Mouse (Mus musculus) cerebellum, adult 11-12 months (tissue): ENCODE data around the gene Cdkn2a.

Source experiments
- DNase-seq: peaks from one replicate; pipeline ENCODE4 v3.0.0; 2022

Gene Cdkn2a

DNA sequence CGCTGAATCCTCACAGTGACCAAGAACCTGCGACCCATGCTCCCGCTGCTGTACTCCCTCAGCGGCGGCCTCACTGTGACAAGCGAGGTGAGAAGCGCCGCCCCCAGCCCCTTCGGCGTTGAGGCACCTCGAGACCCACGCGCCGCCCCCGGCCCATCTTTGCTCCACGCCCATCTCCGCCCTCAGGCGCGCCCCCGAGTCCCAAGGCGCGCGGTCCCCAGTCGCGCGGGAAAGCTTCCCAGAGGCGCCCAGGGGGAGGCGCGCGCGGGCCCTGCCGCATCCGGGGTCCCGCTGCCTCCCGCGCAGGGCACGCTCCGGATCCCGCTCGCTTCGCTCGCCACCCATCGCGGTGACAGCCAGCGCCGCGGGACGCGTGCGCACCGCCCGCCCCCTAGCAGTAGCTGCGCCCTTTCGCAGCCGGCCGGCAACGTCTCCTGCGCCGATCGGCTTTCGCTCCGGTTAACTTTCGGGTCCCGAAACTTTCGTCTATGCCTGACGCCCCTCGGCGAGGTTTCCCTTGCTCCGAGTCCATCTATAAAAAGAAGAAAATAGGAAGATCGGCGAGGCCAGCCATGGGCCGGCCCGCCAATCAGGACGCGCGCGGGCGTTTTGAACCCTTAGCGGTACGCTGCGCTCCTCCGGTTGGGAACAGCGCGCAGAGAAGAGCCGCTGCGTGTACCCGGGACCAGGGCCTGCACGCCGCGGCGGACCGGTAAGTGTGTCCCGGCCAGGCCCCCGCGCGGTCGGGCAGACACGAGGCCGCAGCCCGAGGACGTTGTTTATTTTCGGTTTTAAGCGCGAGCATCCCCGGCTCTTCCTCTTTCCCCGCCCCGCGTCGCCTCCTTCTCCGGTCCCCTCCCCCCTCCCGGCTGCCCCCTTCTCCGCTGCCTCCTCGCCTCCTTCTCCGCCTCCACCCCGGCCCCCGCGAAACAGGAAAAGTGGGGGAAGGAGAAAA is at the start of gene Cdkn2a:
Gene Cdkn2a, minus strand, starts transcription at position 168 of the 955 bp plus-strand sequence.
- peak; percentile 11 for DNase-seq

DNA sequence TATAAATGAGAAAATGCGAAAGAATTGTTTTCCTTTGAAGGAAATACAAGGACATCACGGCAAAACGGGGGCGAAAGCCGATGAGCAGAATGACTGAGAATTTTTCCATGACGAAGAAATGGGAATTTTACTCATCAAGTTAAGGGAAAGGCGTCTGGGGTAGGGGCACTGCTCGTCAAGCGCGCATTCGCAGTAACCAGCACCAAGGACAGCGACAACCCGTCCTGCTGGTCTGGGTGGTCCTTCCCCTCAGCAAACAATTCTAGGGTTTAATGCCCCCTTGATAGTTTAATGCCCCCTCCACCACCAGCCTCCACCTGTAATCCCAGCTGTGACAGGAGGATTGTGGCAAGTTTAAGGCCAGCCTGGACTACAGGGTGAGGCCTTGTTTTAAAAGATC is 19.0 kb upstream of the Cdkn2a start:
- no peak for DNase-seq

DNA sequence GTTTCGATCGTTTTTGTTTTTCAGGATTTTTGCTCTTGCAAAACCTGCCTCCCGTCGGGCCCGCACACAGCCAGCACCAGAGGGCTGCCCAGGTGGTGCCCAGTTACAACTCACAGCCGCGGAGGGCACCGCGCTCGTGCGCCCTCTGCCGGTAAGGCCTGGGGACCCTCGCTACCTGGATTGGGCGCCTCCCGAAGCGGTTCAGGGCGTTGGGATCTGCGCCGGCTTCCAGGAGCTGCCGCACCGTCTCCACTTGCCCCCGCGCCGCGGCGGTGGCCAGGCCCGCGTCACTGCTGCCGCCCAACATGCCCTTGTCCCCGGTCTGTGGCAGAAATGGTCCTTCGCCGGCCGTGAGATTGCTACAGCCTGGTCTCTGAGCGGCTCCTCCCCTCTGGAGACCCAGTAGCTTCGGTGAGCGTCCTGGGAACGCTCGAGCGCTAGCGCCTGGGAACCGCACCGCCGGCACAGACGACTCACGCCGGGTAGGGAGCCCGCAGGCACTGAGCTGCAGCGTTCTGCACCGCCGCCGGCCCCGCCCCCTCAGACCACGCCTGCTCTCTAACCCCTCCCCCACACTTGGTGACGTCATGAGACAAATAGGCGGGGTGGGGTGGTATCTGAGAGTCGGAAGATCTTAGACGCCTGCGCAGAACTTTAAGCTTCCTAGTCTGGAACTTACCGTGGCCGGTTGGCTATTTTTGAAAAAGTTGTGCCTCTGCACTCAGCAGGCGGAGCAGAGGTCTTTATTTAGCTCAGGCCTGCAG is 16.2 kb upstream of the Cdkn2a start, which contains the start of gene Cdkn2b:
Gene Cdkn2b, minus strand, starts transcription at position 549 of the 764 bp plus-strand sequence.
- peak; percentile 41 for DNase-seq

DNA sequence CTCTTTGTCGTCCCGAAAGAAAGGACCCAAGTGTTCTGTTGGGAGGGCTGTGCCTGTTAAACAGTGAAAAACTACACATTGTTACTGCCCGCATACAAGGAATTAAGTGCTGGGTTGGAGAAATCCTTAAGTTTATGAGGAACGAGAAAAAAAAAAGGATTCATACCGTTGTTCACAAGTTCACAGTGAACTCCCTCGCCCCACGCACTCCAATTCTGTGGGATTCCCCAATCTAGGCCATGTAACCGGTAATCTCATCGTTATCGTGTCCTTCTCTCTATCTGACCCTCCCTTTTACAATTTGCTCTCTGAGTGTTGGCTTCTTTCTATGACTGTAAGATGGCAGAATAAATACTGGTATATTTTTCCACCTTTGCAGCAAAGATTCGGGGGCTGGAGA is 15.5 kb upstream of the Cdkn2a start:
- DNase-seq: no peak

DNA sequence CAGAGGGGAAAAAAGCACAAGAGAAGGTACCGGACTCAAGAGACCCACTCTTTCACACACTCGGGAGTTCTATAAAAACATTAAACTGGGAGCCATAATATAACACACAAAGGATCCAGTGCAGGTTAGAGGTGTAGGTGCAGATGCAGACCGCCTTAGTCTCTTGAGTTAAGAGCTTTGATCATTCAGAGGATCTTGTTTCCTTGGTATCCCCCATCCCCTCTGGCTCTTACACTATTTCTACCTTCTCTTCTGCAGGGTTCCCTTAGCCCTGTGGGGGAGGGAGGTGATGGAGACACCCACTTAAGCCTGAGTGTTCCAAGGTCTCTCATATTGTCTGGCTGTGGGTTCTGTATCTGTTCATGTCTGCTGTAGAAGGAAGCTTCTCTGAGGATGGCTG is 13.5 kb upstream of the Cdkn2a start:
- no peak for DNase-seq

DNA sequence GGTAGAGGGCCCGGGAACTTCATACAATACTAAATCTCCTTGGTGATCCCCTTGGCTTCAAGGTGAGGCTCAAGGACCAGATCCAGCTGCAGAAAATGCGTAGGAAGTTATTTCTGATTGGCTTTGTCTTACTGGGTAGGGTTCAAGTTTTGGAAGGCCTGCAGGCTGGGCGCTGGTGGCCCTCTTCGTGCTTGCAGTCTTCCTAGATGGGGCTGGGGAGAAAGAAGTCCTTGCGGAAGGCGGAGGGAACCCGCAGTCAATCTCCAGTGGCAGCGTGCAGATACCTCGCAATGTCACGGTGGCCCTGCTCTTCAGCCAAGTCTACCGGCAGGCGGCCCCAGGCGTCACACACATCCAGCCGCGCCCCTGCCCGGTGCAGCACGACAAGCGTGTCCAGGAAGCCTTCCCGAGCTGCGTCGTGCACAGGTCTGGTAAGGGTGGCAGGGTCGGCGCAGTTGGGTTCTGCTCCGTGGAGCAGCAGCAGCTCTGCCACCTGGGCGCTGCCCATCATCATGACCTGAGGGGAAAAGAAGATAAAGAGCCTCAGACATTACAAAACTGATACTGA is 12.4 kb upstream of the Cdkn2a start:
- no peak for DNase-seq

DNA sequence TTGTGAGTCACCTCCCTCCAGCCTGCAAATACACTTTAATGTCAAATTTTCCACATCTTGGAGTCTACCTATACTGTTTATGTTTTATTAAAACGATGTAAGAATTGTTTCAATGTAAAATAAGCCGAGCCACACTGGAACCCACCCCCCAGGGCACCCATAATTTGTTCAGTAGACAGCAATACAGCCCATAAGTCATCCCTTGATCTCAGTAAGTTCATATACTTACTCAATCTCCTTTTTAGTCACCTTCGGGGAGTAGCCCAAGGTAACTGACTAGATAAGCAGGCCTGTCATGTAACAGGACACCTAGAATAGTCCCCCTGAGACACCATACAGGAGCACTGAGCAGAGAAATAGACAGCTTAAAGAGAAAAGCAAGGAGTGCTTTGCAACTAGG is 11.2 kb upstream of the Cdkn2a start:
- DNase-seq: no peak

DNA sequence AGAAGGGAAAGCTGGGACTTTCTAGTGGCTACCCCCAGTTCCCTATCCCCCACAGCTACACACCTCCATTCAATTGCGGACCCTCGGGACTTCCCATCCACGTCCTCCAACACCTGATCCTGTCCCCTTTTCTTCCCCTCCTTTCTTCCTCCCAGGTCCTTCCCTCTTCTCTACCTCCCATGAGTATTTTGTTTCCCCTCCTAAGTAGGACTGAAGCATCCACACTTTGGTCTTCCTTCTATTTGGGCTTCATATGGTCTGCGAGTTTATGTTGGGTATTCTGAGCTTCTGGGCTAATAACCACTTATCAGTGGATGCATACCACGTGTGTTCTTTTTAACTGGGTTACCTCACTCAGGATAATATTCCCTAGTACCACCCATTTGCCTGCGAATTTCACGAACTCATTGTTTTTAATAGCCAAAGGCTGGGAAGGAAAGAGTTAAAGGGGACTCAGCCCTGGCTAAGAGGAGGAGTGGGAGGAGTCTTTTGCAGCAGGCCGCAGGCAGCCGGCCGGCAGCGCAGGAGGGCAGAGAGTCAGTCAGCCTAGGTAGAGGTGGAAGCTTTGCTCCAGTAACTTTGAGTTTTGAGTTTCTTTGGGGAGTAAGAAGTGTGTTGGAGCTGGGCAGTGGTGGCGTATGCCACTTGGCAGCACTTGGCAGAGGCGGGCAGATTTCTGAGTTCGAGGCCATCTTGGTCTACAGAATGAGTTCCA is 9.0 kb upstream of the Cdkn2a start:
- DNase-seq: no peak

DNA sequence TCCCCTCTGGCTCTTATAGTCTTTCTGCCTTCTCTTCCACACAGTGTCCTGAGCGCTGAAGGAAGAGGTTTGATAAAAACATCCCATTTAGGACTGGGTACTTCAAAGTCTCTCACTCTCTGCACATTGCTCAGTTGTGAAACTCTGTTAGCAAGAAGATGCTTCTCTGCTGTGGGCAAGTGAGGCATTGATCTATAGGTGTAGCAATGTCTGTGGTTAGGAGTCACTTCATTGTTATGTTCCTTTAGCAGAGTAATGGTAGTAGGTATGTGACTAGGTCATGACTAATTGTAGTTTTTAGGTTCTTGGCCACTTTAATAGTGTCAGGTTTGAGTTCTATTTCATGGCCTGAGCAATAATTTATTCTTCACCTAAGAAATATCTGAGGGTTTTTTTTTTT is 7.7 kb upstream of the Cdkn2a start:
- DNase-seq: no peak

DNA sequence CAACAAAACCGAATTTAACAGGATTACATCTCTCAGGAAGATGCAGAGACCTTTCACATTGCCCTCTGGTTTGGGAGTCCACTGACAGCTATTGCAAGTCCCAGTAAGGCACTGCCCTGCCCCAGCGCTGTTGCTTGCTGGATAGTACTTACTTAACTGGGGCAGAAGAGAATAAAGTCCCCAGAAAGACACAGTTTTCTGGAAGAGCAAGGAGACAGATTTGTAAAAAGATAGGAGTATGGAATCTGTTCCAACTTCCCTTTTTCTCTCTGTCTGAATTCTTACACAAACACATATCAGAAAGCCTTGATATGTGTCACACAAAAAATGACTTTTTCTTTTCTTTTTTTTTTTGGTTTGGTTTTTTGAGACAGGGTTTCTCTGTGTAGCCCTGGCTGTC is 5.3 kb upstream of the Cdkn2a start:
- DNase-seq: no peak

DNA sequence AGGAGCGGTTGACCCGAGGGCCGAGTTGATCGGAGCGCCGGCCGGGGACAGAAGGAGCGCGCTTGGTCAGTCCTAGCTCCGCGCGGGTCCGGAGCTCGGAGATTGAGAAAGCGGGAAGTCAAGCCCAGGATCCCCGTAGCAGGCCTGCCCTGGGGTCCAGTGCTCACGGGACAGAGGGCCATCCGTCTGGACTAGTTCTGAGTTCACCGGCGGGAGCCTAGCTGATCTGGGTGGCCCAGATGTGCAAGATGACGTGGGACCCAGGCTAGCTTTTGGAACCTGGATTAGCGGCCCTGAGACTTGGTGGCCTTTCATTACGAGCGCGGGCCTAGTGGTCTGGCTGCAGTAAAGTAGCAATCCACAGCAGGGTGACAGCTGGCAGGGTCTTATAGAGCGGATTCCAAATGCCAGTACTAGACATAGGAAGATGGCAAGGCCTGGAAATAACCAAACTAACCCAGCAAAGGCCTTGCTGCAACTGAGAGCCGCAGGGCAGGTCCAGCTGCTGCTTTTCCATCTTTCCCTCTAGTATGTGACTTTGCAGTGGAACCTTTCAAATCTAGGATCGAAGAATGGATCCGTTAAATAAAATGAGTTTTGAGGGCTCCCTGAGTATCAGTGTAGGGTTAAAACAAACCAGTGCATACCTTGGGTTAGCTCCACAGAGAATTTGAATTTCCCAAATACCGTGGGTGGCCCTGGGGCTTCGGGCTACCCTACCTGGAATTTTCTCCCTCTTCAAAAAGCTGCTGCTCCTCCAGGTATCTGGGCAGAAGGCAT is 1.2 kb upstream of the Cdkn2a start:
- no peak for DNase-seq

DNA sequence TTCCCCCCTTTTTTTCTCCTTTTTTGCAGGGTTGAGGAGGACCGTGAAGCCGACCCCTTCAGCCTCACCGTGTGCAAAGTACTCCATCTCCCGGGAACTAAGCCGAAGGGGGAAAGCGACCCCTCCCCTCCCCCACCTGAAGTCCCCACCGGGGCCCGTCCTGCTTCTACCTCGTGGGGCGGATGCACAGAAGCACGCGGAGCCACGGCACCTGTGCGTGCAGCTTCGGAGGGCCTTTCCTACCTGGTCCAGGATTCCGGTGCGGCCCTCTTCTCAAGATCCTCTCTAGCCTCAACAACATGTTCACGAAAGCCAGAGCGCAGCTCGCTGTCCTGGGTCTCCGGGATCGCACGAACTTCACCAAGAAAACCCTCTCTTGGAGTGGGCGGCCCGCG is 365 bp downstream of the Cdkn2a start:
- no peak for DNase-seq

DNA sequence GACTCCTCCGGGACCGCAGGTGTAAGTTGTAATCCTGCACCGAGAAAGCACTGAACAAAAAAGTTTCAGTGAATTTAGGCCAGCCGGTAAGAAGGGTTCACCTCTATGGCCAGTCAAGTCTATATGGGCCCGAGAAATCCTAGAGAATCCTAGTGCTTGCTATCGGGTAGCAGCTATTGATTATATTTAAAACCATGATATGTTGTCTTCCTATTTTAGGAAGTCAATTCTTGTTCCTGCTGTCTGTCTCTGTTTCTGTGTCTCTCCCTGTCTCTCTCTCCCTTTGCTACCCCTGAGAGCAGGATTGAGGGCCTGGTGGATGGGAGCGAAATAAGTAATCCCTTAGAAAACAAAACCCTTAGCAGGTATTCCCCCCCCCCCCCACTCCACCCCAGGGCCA is 937 bp downstream of the Cdkn2a start:
- DNase-seq: no peak

DNA sequence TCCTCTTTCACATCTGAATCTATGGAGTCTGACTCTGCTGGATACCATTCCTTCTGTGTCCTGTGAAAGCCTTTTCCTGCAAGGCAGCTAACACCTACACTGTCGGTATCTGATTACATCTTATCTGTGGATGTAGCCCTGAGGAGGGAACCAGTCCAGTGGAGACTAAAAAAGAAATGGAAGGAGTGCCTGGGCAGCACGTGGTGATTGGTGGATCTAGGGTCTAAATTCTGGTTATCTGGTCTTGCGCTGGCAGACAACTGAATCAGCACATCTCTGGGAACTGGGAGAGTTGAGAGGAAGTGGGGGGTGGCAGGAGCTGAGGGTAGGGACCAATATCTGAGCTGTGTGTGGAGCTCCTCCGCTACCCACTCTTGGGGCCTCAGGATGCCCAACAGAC is 5.4 kb downstream of the Cdkn2a start:
- DNase-seq: no peak

DNA sequence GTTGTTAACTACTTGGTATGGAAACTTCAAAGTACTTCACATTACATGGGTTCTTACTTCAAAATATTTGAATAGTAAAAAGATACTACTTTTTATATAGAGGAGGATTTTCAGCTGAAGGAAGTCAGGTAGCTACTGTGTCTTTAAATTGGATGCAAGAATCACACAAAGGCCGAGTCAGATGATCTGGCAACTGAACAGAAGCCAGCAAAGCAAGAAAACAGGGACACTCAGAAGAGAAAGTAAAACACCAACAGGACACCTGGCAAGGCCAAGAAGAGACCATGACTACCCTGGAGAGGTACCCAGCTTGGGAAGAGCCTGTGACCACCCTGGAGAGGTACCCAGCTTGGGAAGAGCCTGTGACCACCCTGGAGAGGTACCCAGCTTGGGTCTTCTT is 7.9 kb downstream of the Cdkn2a start:
- no peak for DNase-seq

DNA sequence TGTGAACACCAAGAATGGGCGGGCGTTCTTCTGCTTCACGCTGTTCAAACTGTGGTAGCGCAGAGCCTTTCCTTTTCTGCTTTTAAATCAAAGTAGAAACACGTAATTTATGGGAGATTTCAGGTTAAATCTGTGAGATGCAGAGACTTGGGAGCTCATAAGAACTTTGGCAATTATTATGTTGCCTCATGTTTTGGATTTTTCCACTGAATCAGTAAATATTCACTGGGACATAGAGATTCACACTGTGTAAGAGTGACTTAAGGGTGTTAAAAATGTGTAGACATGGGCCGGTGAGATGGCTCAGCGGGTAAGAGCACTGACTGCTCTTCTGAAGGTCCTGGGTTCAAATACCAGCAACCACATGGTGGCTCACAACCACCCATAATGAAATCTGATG is 8.8 kb downstream of the Cdkn2a start:
- no peak for DNase-seq

DNA sequence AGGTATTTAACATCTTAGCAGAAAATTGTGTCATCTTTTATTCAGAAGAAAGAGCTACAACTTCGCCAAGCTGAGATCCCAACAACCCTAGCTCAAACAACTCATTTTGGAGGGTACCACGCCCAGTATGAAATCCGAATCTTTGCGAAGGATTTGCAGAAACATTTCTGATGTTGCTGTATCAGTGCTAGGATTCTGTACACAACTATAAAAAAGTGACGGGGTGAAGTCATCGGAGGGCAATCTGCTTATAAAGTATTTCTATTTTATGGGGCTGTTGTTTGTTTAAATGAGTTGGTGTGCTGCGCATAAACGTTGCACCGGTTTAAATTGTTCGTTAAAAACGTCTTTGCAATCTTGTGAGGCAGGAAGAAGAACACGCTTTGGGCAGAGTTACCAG is 11.8 kb downstream of the Cdkn2a start:
- DNase-seq: no peak

DNA sequence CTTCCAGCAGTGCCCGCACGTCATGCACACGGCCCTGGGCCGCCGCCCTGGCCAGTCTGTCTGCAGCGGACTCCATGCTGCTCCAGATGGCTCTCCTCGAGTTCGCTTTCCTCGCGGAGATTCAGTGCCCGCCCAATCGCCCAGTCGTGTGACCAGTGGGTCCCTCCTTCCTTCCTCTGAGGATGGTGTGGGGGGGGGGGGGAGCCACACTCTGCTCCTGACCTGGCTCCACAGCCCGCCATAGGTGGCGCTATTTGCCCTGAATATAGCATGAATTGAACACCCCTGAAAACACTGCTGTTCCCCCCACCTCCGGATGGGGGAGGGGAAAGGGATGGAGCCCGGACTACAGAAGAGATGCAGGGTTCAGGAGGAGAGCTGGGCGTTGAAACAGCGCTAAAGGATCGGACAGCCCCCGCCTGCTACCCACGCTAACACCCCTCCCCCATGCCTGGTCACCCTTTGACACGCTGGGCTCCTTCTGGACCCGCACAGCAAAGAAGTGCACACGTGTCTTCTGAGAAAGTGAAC is 12.4 kb downstream of the Cdkn2a start:
- DNase-seq: no peak

DNA sequence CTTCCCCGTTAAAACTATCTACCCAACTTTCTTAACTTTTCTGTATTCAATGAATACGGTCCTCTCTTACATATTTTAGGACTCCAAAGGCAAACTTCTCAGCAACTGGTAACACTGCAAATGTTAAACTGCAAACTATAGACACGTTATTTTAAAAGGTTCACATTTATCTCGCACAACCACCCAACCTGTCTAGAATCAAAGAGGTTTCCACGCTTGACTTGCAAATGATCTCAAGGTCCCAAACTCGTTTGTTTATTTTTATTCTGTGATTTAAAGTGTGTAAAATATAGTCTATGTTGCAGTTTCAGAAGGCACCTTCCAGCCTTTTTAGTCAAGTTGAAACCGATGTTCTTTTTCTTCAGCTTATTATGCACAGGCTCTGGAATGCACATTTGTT is 13.2 kb downstream of the Cdkn2a start:
- DNase-seq: no peak

DNA sequence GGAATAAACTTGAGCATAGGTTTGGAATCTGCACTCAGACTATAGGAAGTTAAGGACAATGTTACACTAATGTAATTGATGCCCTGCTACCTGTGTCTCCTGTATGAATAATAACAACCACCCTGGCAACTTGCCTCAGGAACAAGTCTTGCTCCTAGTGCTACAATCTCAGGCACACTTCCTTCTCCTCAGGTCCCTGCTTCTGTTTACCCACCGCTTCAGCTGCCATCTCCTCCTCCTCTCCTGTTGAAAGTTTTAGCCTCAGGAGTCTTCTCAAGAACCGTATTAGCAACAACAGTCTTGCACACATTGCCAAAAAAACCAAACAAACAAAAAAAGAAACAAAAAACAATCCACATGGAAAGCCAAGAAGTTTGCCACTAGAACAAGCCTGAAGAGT is 14.8 kb downstream of the Cdkn2a start:
- DNase-seq: no peak

DNA sequence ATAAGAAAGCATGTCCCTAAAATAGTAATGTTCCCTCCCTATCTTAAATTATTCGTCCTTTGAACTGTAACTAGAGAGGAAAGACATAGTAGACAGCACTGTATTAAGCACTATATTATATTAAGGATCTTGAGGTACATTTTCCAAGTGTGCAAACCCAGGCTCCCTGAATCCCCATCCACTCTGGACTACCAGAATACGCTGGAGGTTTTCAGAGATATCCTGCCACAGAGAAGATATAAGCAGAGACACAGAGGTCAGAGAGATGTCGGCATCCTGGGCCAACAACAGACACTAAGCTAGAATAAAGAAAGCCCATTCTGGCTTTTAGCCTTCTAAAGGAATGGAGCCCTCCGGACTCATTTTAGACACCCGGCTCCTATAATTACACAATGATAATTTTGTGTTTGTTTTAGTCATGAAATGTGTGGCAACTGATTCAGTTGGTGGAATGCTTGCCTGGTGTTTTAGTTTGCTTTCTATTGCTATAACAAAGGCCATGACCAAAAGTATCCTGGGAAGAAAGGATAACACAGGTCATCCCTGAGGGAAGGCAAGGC is 17.0 kb downstream of the Cdkn2a start:
- no peak for DNase-seq
